8 mouse cellular contexts compared by ENCODE assay signal in genomic region chr11:63913936-63914335, GRCm38 (mm10). TPM values are rescaled to one million over a fixed set of nuclear protein-coding genes. Genes with fewer than 3 reads are reported as not detected.
DNase-seq lines count a peak whose midpoint lies in the region; ATAC-seq and TF ChIP-seq lines count a peak whose summit lies in the region.

No protein-coding gene starts in this region.

- H3K9me3 ChIP-seq in embryonic facial prominence, embryonic 11.5 days (replicated peaks; ENCODE audit: control insufficient read depth, low read length) = no peaks in the 10 kb centered on the region
- H3K9me3 ChIP-seq in intestine, embryonic 14.5 days (ENCODE audit: control insufficient read depth, low read length) = no peaks in the 10 kb centered on the region
- H3K9me3 ChIP-seq in midbrain, embryonic 16.5 days (replicated peaks; ENCODE audit: control insufficient read depth, low read length, poor library complexity, severe bottlenecking) = no peaks in the 10 kb centered on the region

- H3K4me1 ChIP-seq in kidney, adult 2 months (ENCODE audit: control insufficient read depth, insufficient read depth, low read length) = peaks cover 2% of the 10 kb centered on the region; the same call in 1 of the 2 replicates
- peaks cover 2% of the 10 kb centered on the region for H3K4me1 ChIP-seq in embryonic facial prominence, embryonic 11.5 days (ENCODE audit: control insufficient read depth, insufficient read depth, low read length)
- peaks cover 2% of the 10 kb centered on the region for H3K4me1 ChIP-seq in intestine, embryonic 14.5 days (replicated peaks; ENCODE audit: control insufficient read depth, insufficient read depth, low read length)
- H3K4me1 ChIP-seq in midbrain, embryonic 16.5 days (ENCODE audit: control insufficient read depth, insufficient read depth, low read length) = peaks cover 8% of the 10 kb centered on the region

- no peak for DNase-seq in kidney, adult 2 months
- DNase-seq in kidney, postnatal 10 days = no peak
- no peak for DNase-seq in embryonic facial prominence, embryonic 11.5 days (ENCODE audit: low spot score)
- DNase-seq in intestine, embryonic 14.5 days (ENCODE audit: low spot score) = no peak
- no peak for DNase-seq in urinary bladder, postnatal 25 days (ENCODE audit: low spot score)
- no peak for DNase-seq in ovary, postnatal 14 days (ENCODE audit: low spot score)
- DNase-seq in right cerebral cortex, adult 2 months (ENCODE audit: low spot score in 2 of 2) = no peak

- peak; percentile 54; the same call in 1 of the 2 replicates for ATAC-seq in embryonic facial prominence, embryonic 11.5 days (replicated peaks; ENCODE audit: insufficient number of reproducible peaks, low FRiP score, low TSS enrichment, low read depth)
- ATAC-seq in intestine, embryonic 14.5 days (replicated peaks; ENCODE audit: low FRiP score, low TSS enrichment, low read depth) = 0 out of 2 replicates have a peak, but pooled peaks have one; percentile 47
- ATAC-seq in midbrain, embryonic 16.5 days = peak; percentile 56; the same call in 1 of the 2 replicates

- H3K36me3 ChIP-seq in kidney, adult 2 months (ENCODE audit: control insufficient read depth, insufficient read depth, low read length) = no peaks in the 10 kb centered on the region
- H3K36me3 ChIP-seq in embryonic facial prominence, embryonic 11.5 days (replicated peaks; ENCODE audit: control insufficient read depth, insufficient read depth, low read depth, low read length) = no peaks in the 10 kb centered on the region
- no peaks in the 10 kb centered on the region for H3K36me3 ChIP-seq in intestine, embryonic 14.5 days (ENCODE audit: control insufficient read depth, insufficient read depth, low read length)
- H3K36me3 ChIP-seq in midbrain, embryonic 16.5 days (ENCODE audit: control insufficient read depth, insufficient read depth, low read length) = no peaks in the 10 kb centered on the region

- peak overlapping the region; percentile 33; the same call in 1 of the 2 replicates for H3K4me3 ChIP-seq in kidney, adult 2 months (ENCODE audit: insufficient read depth, low read depth, low read length)
- H3K4me3 ChIP-seq in embryonic facial prominence, embryonic 11.5 days (ENCODE audit: low read depth, low read length) = peak overlapping the region; percentile 21
- peak overlapping the region; percentile 27 for H3K4me3 ChIP-seq in intestine, embryonic 14.5 days (ENCODE audit: low read depth, low read length)
- H3K4me3 ChIP-seq in midbrain, embryonic 16.5 days (ENCODE audit: low read depth, low read length) = peak overlapping the region; percentile 47

- no peak for TF ChIP-seq CTCF in kidney, adult 2 months (conservative IDR thresholded peaks at IDR 0.05; ENCODE audit: insufficient read depth, insufficient read length, low read depth, low read length)

- no peak for TF ChIP-seq POLR2A in kidney, adult 2 months (IDR thresholded peaks at IDR 0.05; ENCODE audit: low read depth, low read length)

- no peaks in the 10 kb centered on the region for H3K27me3 ChIP-seq in kidney, adult 2 months (replicated peaks; ENCODE audit: control insufficient read depth, insufficient read depth, low read length)
- H3K27me3 ChIP-seq in embryonic facial prominence, embryonic 11.5 days (ENCODE audit: control insufficient read depth, insufficient read depth, low read length) = no peaks in the 10 kb centered on the region
- peaks cover 35% of the 10 kb centered on the region for H3K27me3 ChIP-seq in intestine, embryonic 14.5 days (replicated peaks; ENCODE audit: control insufficient read depth, insufficient read depth, low read length)
- peaks cover 8% of the 10 kb centered on the region for H3K27me3 ChIP-seq in midbrain, embryonic 16.5 days (ENCODE audit: control insufficient read depth, insufficient read depth, low read depth, low read length)

- no peak overlapping the region for H3K27ac ChIP-seq in kidney, adult 2 months (ENCODE audit: insufficient read depth, low read depth, low read length)
- H3K27ac ChIP-seq in embryonic facial prominence, embryonic 11.5 days (replicated peaks; ENCODE audit: low read depth, low read length) = no peak overlapping the region
- no peak overlapping the region for H3K27ac ChIP-seq in intestine, embryonic 14.5 days (ENCODE audit: low read depth)
- H3K27ac ChIP-seq in midbrain, embryonic 16.5 days (ENCODE audit: low read length) = peak overlapping the region; percentile 42

- no peak overlapping the region for H3K9ac ChIP-seq in embryonic facial prominence, embryonic 11.5 days (replicated peaks; ENCODE audit: low read length)
- no peak overlapping the region for H3K9ac ChIP-seq in intestine, embryonic 14.5 days (ENCODE audit: low read length)
- peak overlapping the region; percentile 59 for H3K9ac ChIP-seq in midbrain, embryonic 16.5 days (ENCODE audit: low read depth, low read length)

- WGBS in kidney, adult 2 months = 25% methylated on average over 4 of the region's 4 CpGs
- WGBS in embryonic facial prominence, embryonic 11.5 days = 33% methylated on average over 4 of the region's 4 CpGs
- WGBS in intestine, embryonic 14.5 days = 29% methylated on average over 4 of the region's 4 CpGs
- 26% methylated on average over 4 of the region's 4 CpGs for WGBS in midbrain, embryonic 16.5 days

- H3K4me2 ChIP-seq in embryonic facial prominence, embryonic 11.5 days (ENCODE audit: low read depth, low read length) = peak overlapping the region; percentile 55
- peak overlapping the region; percentile 64 for H3K4me2 ChIP-seq in intestine, embryonic 14.5 days (ENCODE audit: low read length)
- peak overlapping the region; percentile 89 for H3K4me2 ChIP-seq in midbrain, embryonic 16.5 days (ENCODE audit: low read length)

RNA-seq across cellular contexts. Expression of gene Hs3st3b1, which starts 8.2 kb away (rescaled TPM):
- 6.7 and 7.2 TPM in 2 replicates for polyA plus RNA-seq in kidney, adult 2 months (2012; rRNA removed)
- polyA plus RNA-seq in embryonic facial prominence, embryonic 11.5 days (2014; fragmentation: Nextera tagmentation; extraction: Ambion mirVana) = 14.7 and 15.2 TPM in 2 replicates
- 5.3 and 5.9 TPM in 2 replicates for polyA plus RNA-seq in intestine, embryonic 14.5 days (2014; fragmentation: Nextera tagmentation; extraction: Ambion mirVana)
- polyA plus RNA-seq in midbrain, embryonic 16.5 days (2015; fragmentation: Nextera tagmentation; extraction: Ambion mirVana) = 9.4 and 15.4 TPM in 2 replicates
